8 mouse cellular contexts compared by ENCODE assay signal in the genomic region with DNA sequence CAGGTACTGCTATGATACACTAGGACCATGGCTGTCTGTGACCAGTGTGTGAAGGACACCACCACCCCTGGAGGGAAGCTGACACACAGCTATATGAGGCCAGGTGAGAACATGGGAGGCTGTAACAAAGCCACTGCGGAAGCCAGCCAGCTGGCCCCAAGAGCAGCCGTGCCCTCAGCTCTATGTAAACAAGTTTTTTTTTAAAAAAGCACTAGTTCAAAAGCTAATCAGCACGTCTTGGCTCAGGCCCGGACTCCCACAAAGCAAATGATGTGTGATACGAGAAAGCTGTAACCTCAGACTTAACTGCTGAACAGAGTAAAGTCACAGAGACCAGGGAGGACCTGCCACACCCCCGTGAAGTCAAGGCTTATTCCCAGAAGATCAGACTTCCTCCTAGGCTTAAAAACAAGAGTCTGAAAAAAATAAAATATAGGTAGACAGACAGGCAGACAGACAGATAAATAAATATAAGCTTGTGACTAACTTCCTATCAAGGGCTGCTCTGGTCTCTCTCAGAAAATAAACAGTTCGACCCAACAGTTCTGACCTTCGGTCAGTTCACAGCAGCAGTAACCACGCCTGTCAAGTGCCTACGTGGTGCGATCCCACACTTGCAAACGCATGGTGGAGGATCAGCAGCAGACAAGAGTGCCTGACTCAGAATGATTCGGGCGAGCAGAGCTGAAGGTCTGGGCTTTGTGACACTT. TPM values are rescaled to one million over a fixed set of nuclear protein-coding genes. Genes with fewer than 3 reads are reported as not detected.
A peak's percentile ranks its signal among the peaks of the same experiment; 100 is the strongest.
DNase-seq lines count a peak whose midpoint lies in the region; ATAC-seq lines count a peak whose summit lies in the region.

No protein-coding gene starts in this region.

- H3K27ac ChIP-seq in embryonic facial prominence, embryonic 11.5 days (replicated peaks; ENCODE audit: low read depth, low read length): no peak overlapping the region; the same call in 1 of the 2 replicates
- peak overlapping the region; percentile 80 for H3K27ac ChIP-seq in intestine, embryonic 14.5 days (ENCODE audit: low read depth)

- H3K9me3 ChIP-seq in embryonic facial prominence, embryonic 11.5 days (replicated peaks; ENCODE audit: control insufficient read depth, low read length): no peaks in the 10 kb centered on the region
- H3K9me3 ChIP-seq in intestine, embryonic 14.5 days (ENCODE audit: control insufficient read depth, low read length): no peaks in the 10 kb centered on the region

- ATAC-seq in embryonic facial prominence, embryonic 11.5 days (replicated peaks; ENCODE audit: insufficient number of reproducible peaks, low FRiP score, low TSS enrichment, low read depth): 0 out of 2 replicates have a peak, but pooled peaks have one; percentile 2
- peak; percentile 75 for ATAC-seq in intestine, embryonic 14.5 days (replicated peaks; ENCODE audit: low FRiP score, low TSS enrichment, low read depth)
- ATAC-seq in megakaryocyte-erythroid progenitor cell, adult 5-6 weeks (replicated peaks; ENCODE audit: low FRiP score, low TSS enrichment, poor library complexity, severe bottlenecking): peak; percentile 59

- intact Hi-C loops in heart, postnatal 14 days (cut with DNase I): loop anchor here (5.0 kb wide), 1 partner anchor 39 kb away; no protein-coding TSS in a partner anchor

- 39% methylated on average over 14 of the region's 14 CpGs for WGBS in embryonic facial prominence, embryonic 11.5 days
- WGBS in intestine, embryonic 14.5 days: 10% methylated on average over 14 of the region's 14 CpGs

- H3K4me1 ChIP-seq in embryonic facial prominence, embryonic 11.5 days (ENCODE audit: control insufficient read depth, insufficient read depth, low read length): no peaks in the 10 kb centered on the region; the same call in 1 of the 2 replicates
- peaks cover 87% of the 10 kb centered on the region for H3K4me1 ChIP-seq in intestine, embryonic 14.5 days (replicated peaks; ENCODE audit: control insufficient read depth, insufficient read depth, low read length)

- H3K4me3 ChIP-seq in embryonic facial prominence, embryonic 11.5 days (ENCODE audit: low read depth, low read length): no peak overlapping the region
- H3K4me3 ChIP-seq in intestine, embryonic 14.5 days (ENCODE audit: low read depth, low read length): no peak overlapping the region

- H3K36me3 ChIP-seq in embryonic facial prominence, embryonic 11.5 days (replicated peaks; ENCODE audit: control insufficient read depth, insufficient read depth, low read depth, low read length): no peaks in the 10 kb centered on the region
- no peaks in the 10 kb centered on the region for H3K36me3 ChIP-seq in intestine, embryonic 14.5 days (ENCODE audit: control insufficient read depth, insufficient read depth, low read length)

- H3K27me3 ChIP-seq in embryonic facial prominence, embryonic 11.5 days (ENCODE audit: control insufficient read depth, insufficient read depth, low read length): no peaks in the 10 kb centered on the region
- no peaks in the 10 kb centered on the region for H3K27me3 ChIP-seq in intestine, embryonic 14.5 days (replicated peaks; ENCODE audit: control insufficient read depth, insufficient read depth, low read length)

- peak; percentile 42 for DNase-seq in layer of hippocampus, adult 9-11 months
- DNase-seq in layer of hippocampus, postnatal 10 days (ENCODE audit: low spot score in 2 of 2): no peak
- DNase-seq in embryonic facial prominence, embryonic 11.5 days (ENCODE audit: low spot score): peak; percentile 2
- DNase-seq in intestine, embryonic 14.5 days (ENCODE audit: low spot score): peak; percentile 63
- no peak for DNase-seq in adrenal gland, adult (ENCODE audit: inconsistent age in 2 of 2, low spot score in 1 of 2)
- DNase-seq in layer of hippocampus, postnatal 36 days: no peak
- DNase-seq in heart, postnatal 14 days: no peak

- no peak overlapping the region for H3K4me2 ChIP-seq in embryonic facial prominence, embryonic 11.5 days (ENCODE audit: low read depth, low read length)
- peak overlapping the region; percentile 18; the same call in 1 of the 2 replicates for H3K4me2 ChIP-seq in intestine, embryonic 14.5 days (ENCODE audit: low read length)

- no peak overlapping the region for H3K9ac ChIP-seq in embryonic facial prominence, embryonic 11.5 days (replicated peaks; ENCODE audit: low read length)
- no peak overlapping the region for H3K9ac ChIP-seq in intestine, embryonic 14.5 days (ENCODE audit: low read length)

RNA-seq across cellular contexts. Expression of a gene that starts 30.2 kb away (rescaled TPM):
- 10 to 100 TPM; 33.0 to 34.1 TPM for total RNA-seq in layer of hippocampus, postnatal 10 days (2021)
- polyA plus RNA-seq in embryonic facial prominence, embryonic 11.5 days (2014; fragmentation: Nextera tagmentation; extraction: Ambion mirVana): 8.7 and 10.5 TPM in 2 replicates
- 29.1 and 32.1 TPM in 2 replicates for polyA plus RNA-seq in intestine, embryonic 14.5 days (2014; fragmentation: Nextera tagmentation; extraction: Ambion mirVana)
- total RNA-seq in megakaryocyte-erythroid progenitor cell, adult 5-6 weeks (2014; fragmentation: Nextera tagmentation): 16.0 and 18.4 TPM in 2 replicates
- total RNA-seq in megakaryocyte-erythroid progenitor cell, adult 5-6 weeks (2017): 11.0 and 13.8 TPM in 2 replicates
- 10 to 100 TPM; 43.2 to 43.4 TPM for total RNA-seq in layer of hippocampus, postnatal 36 days (2021)
- total RNA-seq in heart, postnatal 14 days (2021): 10 to 100 TPM; 11.8 to 12.4 TPM

Comparison
In these comparisons a context has a peak if more than half of its experiments do, and no peak if none do; other contexts are left out.
1. DNase-seq: peak in layer of hippocampus, adult 9-11 months (single experiment), embryonic facial prominence, embryonic 11.5 days (single experiment) and intestine, embryonic 14.5 days (single experiment); none in layer of hippocampus, postnatal 10 days (0 of 2), adrenal gland, adult (0 of 2), layer of hippocampus, postnatal 36 days (0 of 2) and heart, postnatal 14 days (0 of 2).
2. ATAC-seq: peak in every context shown above with its lines; median percentile 75 in intestine, embryonic 14.5 days; 59 in megakaryocyte-erythroid progenitor cell, adult 5-6 weeks; 2 in embryonic facial prominence, embryonic 11.5 days.